Mouse (Mus musculus): ENCODE data around the gene Samhd1.

DNA sequence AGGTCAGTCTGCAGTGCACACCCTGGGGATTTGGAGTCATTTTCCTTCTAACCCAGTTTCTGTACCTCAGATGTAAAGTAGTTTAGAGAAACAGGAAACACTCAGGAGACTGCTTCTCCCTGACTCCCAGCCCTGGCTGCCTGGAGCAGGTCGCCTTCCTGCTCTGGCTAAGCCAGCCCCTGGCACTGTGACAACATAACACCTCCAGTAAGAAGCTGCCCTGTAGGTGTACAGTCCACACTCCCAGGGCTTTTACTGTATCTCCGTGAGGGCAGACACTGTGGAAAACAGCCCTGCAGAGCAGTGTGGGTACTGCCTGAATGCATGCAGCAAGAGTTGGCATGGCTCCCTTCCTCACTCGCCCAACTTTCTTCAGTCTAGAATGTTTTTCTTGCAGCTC, 59.4 kb downstream of the Samhd1 start:
- TF ChIP-seq CHD2 (IDR thresholded peaks at IDR 0.05; ENCODE audit: low read depth, low read length) (no peak), ZC3H11A (IDR thresholded peaks at IDR 0.05; ENCODE audit: borderline replicate concordance, low read depth, low read length) (no peak), ZNF384 (IDR thresholded peaks at IDR 0.05; ENCODE audit: low read depth, low read length) (no peak)
